Mouse (Mus musculus): ENCODE data around the gene Dmkn.

The Dmkn gene

GRCm38 (mm10) chr7:30765173-30765572 is 1.6 kb downstream of the Dmkn start:
- DNase-seq = peak; percentile 9

GRCm38 (mm10) chr7:30766408-30766807 is 2.9 kb downstream of the Dmkn start:
- no peak for DNase-seq

- no peak for DNase-seq
These were observed 5.7 kb downstream of the Dmkn start for GRCm38 (mm10) chr7:30769236-30769635.

- DNase-seq = no peak
These were observed 12.5 kb downstream of the Dmkn start for GRCm38 (mm10) chr7:30776104-30776503.

GRCm38 (mm10) chr7:30777081-30777579 is 13.6 kb downstream of the Dmkn start:
- no peak for DNase-seq

- no peak for DNase-seq
These were observed 14.4 kb downstream of the Dmkn start for GRCm38 (mm10) chr7:30777911-30778310.

GRCm38 (mm10) chr7:30781792-30782191 is 18.2 kb downstream of the Dmkn start:
- DNase-seq = no peak

- DNase-seq = no peak
These were observed 19.1 kb downstream of the Dmkn start for GRCm38 (mm10) chr7:30782658-30783057.

GRCm38 (mm10) chr7:30785154-30785553 is 21.6 kb downstream of the Dmkn start:
- no peak for DNase-seq

GRCm38 (mm10) chr7:30785721-30786546 is 22.4 kb downstream of the Dmkn start:
- no peak for DNase-seq

GRCm38 (mm10) chr7:30787377-30788022 is 23.9 kb downstream of the Dmkn start, which contains the start of gene Krtdap:
Krtdap (plus strand) TSS chr7:30787896.
- no peak for DNase-seq

GRCm38 (mm10) chr7:30790141-30790540 is 26.6 kb downstream of the Dmkn start:
- DNase-seq = no peak

GRCm38 (mm10) chr7:30791921-30792320 is 28.4 kb downstream of the Dmkn start:
- DNase-seq = no peak

GRCm38 (mm10) chr7:30794921-30795320 is 31.4 kb downstream of the Dmkn start:
- no peak for DNase-seq

GRCm38 (mm10) chr7:30796790-30797189 is 33.2 kb downstream of the Dmkn start:
- DNase-seq = no peak

- no peak for DNase-seq
These were observed 37.1 kb downstream of the Dmkn start for GRCm38 (mm10) chr7:30800653-30801052.

GRCm38 (mm10) chr7:30803256-30803655 is 39.7 kb downstream of the Dmkn start:
- no peak for DNase-seq

- DNase-seq = no peak
These were observed 40.6 kb downstream of the Dmkn start for GRCm38 (mm10) chr7:30804026-30804715.

GRCm38 (mm10) chr7:30805924-30806323 is 42.4 kb downstream of the Dmkn start:
- peak; percentile 12 for DNase-seq

GRCm38 (mm10) chr7:30810319-30810718 is 46.8 kb downstream of the Dmkn start:
- DNase-seq = no peak

- no peak for DNase-seq
These were observed 48.3 kb downstream of the Dmkn start for GRCm38 (mm10) chr7:30811757-30812290.

- no peak for DNase-seq
These were observed 48.8 kb downstream of the Dmkn start for GRCm38 (mm10) chr7:30812291-30812807.

- DNase-seq = no peak
These were observed 56.6 kb downstream of the Dmkn start for GRCm38 (mm10) chr7:30820131-30820530.

Data from embryo, embryonic 11 days (tissue).